Mouse (Mus musculus): Measurements from ENCODE around the gene Cd59b. TPM values are rescaled to one million over a fixed set of nuclear protein-coding genes. Genes with fewer than 3 reads are reported as not detected.

The Cd59b gene
- polyA plus RNA-seq (2012; rRNA removed): 6.8 and 8.0 TPM in 2 replicates

DNA sequence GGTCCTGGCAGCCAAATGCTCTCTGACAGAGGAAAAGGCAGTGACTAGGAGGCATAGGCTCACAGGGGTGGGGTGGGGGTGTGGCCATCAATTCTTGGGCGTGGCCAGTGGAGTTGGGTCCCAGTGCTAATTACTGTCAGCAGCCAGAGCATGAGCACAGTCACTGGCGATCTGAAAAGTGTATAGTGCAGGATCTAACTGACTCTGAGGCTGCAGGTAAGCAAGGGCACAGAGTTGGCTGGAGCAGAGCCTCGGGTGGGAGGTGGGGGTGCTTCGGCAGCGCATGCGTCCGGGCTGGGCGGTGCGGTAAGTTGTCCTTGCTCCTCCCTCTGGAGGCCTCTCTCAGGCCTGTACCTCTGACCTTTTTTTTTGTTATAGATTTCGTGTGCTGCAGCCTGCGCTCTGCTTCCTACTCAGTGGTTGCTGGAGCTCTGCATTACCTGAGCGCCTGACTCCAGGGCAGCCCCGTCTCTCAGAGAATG lies at the start of gene Cd59b:
TSS of gene Cd59b (plus strand) at position 146 of the 482 bp plus-strand sequence.

DNA sequence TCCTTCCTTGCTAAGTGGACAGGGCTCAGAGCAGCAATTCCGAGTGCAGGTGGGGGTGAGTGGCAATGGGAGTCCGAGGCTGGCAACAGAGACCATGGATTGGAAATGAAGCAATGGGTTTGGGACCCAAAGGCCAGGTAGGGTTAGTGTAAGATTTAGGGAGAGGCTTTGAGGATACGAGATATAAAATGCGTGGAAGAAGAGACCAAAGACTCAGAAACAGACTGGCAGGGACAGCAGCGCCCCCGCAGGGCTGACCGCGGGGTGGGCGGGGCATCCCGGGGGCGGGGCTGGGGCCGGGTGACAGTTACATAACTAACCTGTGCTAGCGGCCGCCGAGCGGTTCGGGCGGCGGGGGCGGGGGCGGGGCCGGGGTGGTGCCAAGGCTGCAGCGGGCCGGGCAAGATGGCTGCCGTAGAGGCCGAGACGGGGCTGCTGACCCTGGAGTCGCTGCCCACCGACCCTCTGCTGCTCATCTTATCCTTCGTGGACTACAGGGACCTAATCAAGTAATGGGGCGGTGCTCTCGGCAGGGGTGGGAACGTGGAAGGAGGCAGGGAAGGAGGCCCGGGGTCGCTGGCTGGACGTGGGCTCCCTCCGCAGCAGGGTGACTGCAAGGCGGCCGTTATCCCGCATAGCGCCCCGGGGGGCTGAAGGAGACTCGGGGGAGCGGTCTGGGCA lies 42.1 kb upstream of the Cd59b start, which contains the start of gene Fbxo3:
TSS of gene Fbxo3 (plus strand) at position 264 of the 681 bp plus-strand sequence.

DNA sequence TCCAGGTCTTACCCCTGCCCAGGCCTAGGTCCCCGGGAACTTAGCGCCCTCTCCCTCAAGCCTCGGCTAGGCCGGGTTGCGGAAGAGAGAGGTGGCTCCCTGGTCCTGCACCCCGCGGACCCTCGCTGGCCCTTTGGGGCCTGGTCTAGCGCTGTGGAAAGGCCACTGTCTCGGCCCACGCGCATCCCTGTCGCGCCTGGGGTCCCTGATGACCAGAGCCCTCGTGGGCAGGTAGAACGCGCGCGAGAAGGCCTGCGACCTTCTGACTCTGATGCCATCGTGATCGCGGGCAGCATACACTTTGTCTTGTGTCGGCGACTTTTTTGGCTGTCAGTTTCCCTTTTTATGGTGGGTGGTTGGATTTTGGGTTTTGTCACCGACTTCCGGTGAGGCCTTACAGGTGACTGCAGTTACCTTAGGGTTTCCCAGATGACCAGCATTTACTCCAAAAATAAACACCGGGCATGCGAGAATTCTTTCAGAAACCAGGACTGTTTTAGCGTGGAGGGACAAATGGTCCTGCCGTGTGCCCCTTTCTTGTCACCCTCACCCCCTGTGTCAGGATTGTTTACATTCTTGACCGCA lies 41.4 kb upstream of the Cd59b start, which contains the start of gene 4931422A03Rik:
TSS of gene 4931422A03Rik (minus strand) at position 223 of the 585 bp plus-strand sequence.

DNA sequence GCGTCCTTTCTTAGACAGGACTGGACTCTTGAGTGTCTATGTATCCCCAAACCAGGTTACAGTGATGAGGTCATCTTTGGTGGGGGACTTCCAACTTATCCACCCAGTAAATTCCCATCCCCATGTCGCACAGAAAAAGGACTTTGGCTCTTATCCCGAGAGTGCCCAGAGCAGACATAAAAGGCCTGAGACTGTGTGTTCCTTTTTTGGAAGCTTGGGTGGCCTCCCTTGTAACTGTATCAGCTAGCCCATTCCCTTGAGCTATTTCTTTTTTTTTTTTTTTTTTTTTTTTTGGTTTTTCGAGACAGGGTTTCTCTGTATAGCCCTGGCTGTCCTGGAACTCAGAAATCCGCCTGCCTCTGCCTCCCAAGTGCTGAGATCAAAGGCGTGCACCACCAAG lies 4.1 kb upstream of the Cd59b start, which contains the start of gene Gm10912:
TSS of gene Gm10912 (plus strand) at position 301 of the 400 bp plus-strand sequence.

DNA sequence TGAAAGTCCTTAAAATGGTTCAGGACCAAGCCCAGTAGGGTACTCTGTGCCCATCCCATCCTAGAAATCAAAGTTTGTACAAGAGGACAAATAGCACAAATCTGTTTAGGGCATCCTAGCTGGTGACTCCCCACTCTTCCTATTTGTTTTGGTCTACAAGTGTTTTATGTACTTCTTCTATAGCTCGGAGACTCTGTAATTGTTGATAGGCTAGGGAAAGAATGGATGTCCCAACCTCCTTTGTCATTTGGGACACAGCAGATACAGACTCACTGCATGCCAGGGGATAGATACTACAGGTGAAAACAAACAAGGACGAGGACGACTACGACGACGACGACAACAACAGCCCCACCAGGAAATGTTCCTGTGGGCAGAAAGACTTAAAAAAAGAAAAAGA lies 1.2 kb upstream of the Cd59b start, which contains the start of gene Gm10799:
TSS of gene Gm10799 (minus strand) at position 101 of the 400 bp plus-strand sequence.

DNA sequence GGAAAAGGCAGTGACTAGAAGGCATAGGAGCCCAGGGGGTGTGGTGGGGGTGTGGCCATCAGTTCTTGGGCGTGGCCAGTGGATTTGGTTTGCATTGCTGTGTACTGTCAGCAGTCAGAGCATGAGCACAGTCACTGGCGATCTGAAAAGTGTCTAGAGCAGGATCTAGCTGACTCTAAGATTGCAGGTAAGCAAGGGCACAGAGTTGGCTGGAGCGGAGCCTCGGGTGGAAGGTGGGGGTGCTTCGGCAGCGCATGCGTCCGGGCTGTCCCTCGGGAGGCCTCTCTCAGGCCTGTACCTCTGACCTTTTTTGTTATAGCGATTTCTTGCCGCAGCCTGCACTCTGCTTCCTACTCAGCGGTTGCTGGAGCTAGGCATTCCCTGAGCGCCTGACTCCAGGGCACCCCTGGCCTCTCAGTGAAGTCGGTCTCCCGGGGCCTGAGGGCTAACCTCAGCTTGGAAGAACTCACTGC lies 26.1 kb downstream of the Cd59b start, which contains the start of gene Cd59a:
TSS of gene Cd59a (plus strand) at position 61 of the 473 bp plus-strand sequence.

DNA sequence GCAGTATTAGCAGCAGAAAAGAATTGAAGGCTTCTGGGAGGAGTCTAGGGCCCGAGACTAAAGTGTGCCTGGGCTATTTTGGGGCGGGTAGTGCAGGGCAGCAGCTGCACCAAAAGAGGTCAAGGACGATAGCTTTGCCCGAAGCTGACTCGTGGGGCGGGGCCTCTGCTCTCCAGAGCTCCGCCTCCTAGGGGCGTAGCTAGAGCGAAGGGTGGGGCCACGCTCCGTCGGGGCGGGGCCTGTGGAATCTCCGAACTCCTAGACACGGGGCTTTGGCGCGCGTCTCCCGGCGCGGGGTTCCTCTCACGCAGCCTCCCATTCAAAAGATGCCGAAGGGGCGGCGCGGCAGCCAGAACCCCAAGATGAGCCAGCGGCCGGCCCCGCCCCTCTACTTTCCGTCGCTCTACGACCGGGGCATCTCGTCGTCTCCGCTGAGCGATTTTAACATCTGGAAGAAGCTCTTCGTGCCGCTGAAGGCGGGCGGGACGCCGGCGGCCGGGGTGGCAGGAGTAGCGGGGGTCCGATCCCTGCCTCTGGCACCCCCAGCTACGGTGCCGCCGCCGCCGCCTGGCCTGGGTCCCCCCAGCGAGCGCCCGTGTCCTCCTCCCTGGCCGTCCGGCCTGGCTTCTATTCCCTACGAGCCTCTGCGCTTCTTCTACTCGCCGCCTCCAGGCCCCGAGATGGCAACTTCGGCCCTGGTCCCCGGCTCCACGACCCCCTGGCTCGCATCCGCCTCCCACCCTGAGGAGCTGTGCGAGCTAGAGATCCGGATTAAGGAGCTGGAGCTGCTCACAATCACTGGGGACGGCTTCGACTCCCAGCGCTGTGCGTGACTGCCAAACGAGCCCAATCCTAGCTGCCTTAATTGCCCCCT lies 53.1 kb downstream of the Cd59b start, which contains the start of gene A930018P22Rik:
TSS of gene A930018P22Rik (plus strand) at position 265 of the 874 bp plus-strand sequence.

Other genes starting within 250 kb of the Cd59b start
- 145 and 161 TPM in 2 replicates for gene Lmo2, start 111.9 kb upstream of the Cd59b start, polyA plus RNA-seq (2012; rRNA removed)
- 29.7 and 34.0 TPM in 2 replicates for gene Fbxo3, start 42.1 kb upstream of the Cd59b start, polyA plus RNA-seq (2012; rRNA removed)
- 0.32 TPM in 1 of 2 replicates, not detected in the other for gene 4931422A03Rik, start 41.5 kb upstream of the Cd59b start, polyA plus RNA-seq (2012; rRNA removed)
- gene Gm10912, start 4.0 kb upstream of the Cd59b start, polyA plus RNA-seq (2012; rRNA removed): 0.05 and 0.09 TPM in 2 replicates
- gene Gm10799, start 1.3 kb upstream of the Cd59b start, polyA plus RNA-seq (2012; rRNA removed): not detected in 2 replicates
- gene Cd59a, start 26.0 kb downstream of the Cd59b start, polyA plus RNA-seq (2012; rRNA removed): 40.5 and 50.9 TPM in 2 replicates
- gene A930018P22Rik, start 52.9 kb downstream of the Cd59b start, polyA plus RNA-seq (2012; rRNA removed): 0.19 and 0.20 TPM in 2 replicates